Mouse (Mus musculus): Measurements from ENCODE around the gene Cdc73. TPM values are rescaled to one million over a fixed set of nuclear protein-coding genes. Genes with fewer than 3 reads are reported as not detected.
"Not testable (repeated sequence)": the region's sequence is repeated elsewhere in the genome, so short reads cannot be mapped to it uniquely, and the experiment has no call there.

Gene Cdc73
- total RNA-seq, 1 experiment from 2014 or later: 23.9 TPM

DNA sequence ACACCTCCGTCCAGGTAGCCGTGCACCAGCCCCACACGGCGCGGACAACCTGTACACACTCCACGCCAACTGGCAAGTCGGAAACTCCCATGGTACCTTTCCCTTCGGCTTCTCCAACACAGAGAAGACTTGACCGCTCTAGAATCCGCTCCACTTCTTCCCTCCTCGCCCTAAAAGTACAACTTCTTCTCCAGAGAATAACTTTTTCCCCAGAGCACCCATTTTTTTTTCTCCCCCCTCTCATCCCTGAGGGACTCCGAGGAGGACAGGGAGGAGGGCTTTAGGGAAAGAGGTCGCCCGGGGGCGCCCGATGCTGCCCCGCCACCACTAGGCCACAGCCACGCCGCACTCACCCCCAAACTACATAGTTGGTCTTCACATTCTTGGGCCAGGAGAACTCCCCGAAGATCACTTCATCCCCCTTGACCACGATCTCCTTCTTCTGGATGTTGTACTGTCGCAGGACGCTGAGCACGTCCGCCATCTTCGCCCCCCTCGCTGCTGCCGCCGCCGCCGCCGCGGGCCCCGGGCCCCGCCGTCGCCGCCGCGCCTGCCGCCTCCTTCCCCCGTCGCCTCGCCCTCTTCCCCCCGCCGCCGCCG lies 452 bp downstream of the Cdc73 start:
- ATAC-seq (replicated peaks in 1 of 2; ENCODE audit: insufficient read depth in 1 of 2, low FRiP score in 2 of 2, low TSS enrichment in 1 of 2, low read depth in 1 of 2, poor library complexity in 2 of 2, severe bottlenecking in 2 of 2): peak; percentile 38 to 51

DNA sequence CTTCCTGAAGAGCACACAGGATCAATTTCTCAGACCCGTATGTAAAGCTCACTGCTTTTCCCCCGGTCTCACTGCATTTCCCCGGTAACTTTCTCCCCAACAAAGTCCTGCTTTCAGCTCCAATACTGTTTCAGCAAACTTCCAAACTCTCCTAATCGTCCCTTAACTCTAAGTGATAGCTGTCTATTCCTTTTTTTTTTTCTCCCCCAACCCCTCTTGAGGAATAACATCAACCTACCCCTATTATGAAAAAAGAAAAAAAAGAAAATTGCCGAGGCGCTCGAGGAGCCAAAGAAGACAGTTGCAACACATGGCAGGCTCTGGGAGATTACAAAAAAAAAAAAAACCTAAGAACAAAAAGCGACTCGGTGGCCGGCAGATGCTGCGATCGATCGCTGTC lies 957 bp downstream of the Cdc73 start:
- no peak for ATAC-seq (replicated peaks in 1 of 2; ENCODE audit: insufficient read depth in 1 of 2, low FRiP score in 2 of 2, low TSS enrichment in 1 of 2, low read depth in 1 of 2, poor library complexity in 2 of 2, severe bottlenecking in 2 of 2)

DNA sequence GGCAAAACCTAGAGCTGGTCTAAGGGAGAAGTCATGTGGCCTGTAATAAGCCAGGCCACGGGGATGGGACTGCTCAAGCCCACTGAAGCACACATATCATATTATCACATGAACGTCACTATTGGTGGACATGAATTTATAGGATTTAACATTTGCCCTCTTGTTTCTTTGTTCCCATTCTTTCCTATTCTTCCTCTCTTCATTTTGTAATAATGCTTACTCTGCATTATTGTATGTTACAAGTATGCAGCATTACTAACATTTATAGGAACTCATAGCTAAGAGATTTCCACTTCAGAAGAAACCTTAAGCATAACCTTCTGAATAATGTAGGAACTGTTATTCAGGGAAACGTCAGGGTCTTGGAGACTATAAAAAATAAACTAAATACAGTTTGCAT lies 17.8 kb downstream of the Cdc73 start:
- ATAC-seq (replicated peaks in 1 of 2; ENCODE audit: insufficient read depth in 1 of 2, low FRiP score in 2 of 2, low TSS enrichment in 1 of 2, low read depth in 1 of 2, poor library complexity in 2 of 2, severe bottlenecking in 2 of 2): no peak

DNA sequence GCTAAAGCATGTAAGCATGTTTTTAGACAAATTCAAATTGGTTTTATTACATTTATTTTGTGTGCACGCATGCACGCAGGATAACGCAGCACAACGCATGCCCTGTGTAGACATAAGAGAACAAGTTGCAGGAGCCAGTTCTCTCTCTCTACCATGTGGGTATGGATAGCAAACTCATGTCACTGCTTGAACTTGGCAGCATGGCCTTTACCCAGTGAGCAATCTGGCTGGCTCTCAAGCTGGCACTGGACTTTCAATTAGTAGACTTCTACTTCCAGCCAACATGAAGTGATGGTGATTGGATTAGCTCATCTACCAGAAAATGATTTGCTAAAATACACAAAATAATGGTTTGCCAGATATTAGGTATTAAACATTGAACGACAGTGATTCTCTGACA lies 21.6 kb downstream of the Cdc73 start:
- ATAC-seq (replicated peaks in 1 of 2; ENCODE audit: insufficient read depth in 1 of 2, low FRiP score in 2 of 2, low TSS enrichment in 1 of 2, low read depth in 1 of 2, poor library complexity in 2 of 2, severe bottlenecking in 2 of 2): no peak

DNA sequence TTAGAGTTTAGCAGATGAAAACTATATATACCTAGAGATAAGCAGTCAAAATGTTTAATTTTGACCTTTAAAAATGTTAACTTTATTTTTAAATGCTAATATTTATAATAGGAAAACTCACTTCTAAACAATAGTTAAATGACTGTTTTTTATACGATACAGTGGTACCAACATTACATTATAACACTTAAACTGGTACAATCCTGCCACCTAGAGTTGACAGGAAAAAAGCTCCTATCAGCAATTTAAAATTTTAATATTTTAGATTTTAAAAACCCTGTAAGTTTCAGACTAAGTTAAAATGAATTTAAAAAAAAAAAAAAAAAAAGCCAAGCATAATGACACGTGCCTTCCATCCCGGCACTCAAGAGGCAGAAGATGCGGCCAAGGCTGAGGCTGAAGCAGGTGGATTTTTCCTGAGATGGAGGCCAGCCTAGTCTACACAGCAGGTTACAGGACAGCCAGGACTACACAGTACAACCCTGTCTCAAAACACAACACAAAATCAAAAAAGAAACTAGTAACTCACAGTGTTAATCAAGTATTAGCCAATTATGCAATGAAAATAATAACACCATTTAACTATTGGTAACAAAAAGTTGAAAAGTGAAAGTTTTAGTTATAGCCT lies 26.8 kb downstream of the Cdc73 start:
- no peak for ATAC-seq (replicated peaks in 1 of 2; ENCODE audit: insufficient read depth in 1 of 2, low FRiP score in 2 of 2, low TSS enrichment in 1 of 2, low read depth in 1 of 2, poor library complexity in 2 of 2, severe bottlenecking in 2 of 2)

DNA sequence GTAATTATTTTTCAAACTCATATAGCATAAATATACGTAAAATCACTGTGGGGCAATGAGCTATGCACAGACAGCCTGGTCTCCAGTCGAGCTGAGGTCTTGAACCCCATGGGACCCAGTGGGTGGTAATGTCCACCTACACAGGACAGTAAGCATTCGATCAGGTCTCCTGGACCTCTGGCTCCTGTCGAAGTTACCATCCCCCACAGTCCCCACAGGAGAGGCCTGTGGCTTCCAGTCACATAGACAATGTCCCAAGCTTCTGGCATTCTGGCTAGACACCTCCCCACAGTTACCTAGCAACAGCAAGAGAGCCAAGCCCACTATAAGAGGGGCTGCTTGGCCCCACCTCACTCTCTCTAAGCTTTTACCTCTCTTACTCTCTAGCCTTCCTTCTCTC lies 37.9 kb downstream of the Cdc73 start:
- ATAC-seq (replicated peaks in 1 of 2; ENCODE audit: insufficient read depth in 1 of 2, low FRiP score in 2 of 2, low TSS enrichment in 1 of 2, low read depth in 1 of 2, poor library complexity in 2 of 2, severe bottlenecking in 2 of 2): not testable (repeated sequence)

DNA sequence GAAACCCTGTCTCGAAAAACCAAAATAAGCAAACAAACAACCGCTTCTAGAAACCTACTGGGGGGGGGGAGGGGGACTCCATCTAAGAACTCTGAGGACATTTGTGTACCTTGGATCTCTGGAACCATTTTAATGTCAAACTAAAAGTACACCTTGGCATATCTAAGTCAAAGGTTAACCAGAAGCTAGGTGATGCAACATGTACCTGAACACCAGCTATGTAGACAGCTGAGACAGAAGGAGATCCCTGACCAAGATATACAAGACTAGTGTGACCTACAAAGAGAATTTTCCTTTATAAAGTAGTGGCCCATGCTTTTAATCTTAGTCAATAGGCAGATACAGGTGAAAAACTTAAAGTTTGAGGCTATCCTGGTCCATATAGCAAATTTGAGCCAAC lies 39.5 kb downstream of the Cdc73 start:
- no peak for ATAC-seq (replicated peaks in 1 of 2; ENCODE audit: insufficient read depth in 1 of 2, low FRiP score in 2 of 2, low TSS enrichment in 1 of 2, low read depth in 1 of 2, poor library complexity in 2 of 2, severe bottlenecking in 2 of 2)

DNA sequence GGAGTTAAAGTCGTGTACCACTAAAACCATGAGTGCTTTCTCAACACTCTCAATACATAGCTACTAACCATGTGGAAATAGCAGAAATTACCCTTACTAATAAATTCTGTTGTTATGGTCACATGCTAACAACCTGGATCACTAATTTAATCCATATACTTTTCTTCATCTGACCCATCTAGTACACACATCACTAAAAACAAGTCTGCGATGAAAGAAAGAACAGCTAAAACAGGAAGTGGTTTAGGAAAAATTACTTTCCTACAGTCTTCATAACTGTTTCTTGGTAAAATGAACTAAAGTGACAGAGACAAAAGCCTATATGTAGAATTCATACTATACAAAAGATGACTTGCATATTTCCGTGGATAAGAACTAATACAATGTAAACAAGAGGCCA lies 49.0 kb downstream of the Cdc73 start:
- peak in 1 of 2 experiments; percentile 17; a peak in 2 of 4 replicates for ATAC-seq (replicated peaks in 1 of 2; ENCODE audit: insufficient read depth in 1 of 2, low FRiP score in 2 of 2, low TSS enrichment in 1 of 2, low read depth in 1 of 2, poor library complexity in 2 of 2, severe bottlenecking in 2 of 2)

DNA sequence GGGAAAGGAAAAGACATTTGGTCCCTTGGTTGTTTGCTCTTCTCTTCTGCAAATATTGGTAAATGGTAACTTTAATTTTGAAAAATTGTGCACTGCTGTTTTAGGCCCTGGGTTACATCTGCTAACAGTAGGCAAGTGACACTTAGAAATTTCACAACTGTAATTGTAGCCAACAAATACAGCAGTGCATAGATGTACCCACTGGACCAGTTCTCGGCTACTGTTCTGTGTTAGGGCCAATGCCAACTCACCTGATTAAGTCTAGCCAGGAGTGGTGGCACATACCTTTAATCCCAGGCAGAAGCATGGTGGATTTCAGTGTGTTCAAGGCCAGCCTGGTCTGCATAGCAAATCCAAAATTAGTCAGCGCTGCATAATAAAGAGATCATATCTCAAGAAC lies 52.4 kb downstream of the Cdc73 start:
- ATAC-seq (replicated peaks in 1 of 2; ENCODE audit: insufficient read depth in 1 of 2, low FRiP score in 2 of 2, low TSS enrichment in 1 of 2, low read depth in 1 of 2, poor library complexity in 2 of 2, severe bottlenecking in 2 of 2): no peak

DNA sequence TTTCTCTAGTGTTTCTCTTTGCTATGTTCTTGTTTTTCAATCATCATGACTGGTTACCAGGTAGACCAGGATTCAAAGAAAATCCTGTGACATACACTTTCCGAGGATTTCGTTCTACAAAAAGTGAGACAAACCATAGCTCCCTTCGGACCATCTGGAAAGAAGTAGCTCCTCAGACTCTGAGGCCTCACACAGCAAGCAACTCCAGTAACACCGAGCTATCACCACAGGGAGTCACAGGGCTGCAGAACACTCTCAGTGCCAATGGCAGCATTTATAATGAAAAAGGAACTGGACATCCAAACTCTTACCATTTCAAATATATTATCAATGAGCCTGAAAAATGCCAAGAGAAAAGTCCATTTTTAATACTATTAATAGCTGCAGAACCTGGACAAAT lies 56.5 kb downstream of the Cdc73 start:
- ATAC-seq (replicated peaks in 1 of 2; ENCODE audit: insufficient read depth in 1 of 2, low FRiP score in 2 of 2, low TSS enrichment in 1 of 2, low read depth in 1 of 2, poor library complexity in 2 of 2, severe bottlenecking in 2 of 2): no peak

DNA sequence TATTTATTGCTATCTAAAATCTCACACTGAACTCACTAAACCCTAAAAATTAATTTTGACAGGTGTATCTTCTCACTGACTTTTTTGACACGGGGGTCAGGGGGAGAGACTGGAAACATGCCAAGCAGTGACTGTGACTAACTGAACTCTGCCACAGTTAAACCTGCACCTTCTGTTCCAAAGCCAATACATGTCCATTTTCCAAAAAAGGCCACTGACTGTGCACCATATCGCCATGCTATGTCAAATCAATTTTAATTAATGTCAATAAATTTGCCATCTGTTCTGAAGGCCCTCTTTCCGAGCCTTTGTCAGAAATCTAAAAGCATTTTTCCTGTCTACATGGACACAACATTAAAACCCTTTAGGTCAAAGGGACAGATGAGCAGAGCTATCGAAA lies 57.3 kb downstream of the Cdc73 start:
- no peak for ATAC-seq (replicated peaks in 1 of 2; ENCODE audit: insufficient read depth in 1 of 2, low FRiP score in 2 of 2, low TSS enrichment in 1 of 2, low read depth in 1 of 2, poor library complexity in 2 of 2, severe bottlenecking in 2 of 2)

DNA sequence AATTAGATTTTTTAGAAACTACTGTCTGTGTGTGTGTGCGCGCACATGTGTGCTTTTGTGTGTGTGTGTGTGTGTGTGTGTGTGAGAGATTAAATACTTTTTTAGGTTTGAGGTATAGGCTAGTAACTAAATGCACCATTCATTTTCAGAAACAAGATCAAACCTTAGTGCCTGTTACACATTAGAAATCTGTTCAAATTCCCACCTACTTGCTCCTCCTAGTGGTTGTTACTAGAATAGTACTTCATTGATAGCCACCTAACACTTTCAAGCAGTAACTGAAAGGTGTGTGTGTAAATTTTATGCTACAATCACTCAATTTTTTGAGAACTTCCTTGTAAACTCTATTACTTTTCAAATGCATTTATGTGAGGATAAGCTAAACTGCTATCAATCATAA lies 58.5 kb downstream of the Cdc73 start:
- peak; percentile 68 to 72 for ATAC-seq (replicated peaks in 1 of 2; ENCODE audit: insufficient read depth in 1 of 2, low FRiP score in 2 of 2, low TSS enrichment in 1 of 2, low read depth in 1 of 2, poor library complexity in 2 of 2, severe bottlenecking in 2 of 2)

DNA sequence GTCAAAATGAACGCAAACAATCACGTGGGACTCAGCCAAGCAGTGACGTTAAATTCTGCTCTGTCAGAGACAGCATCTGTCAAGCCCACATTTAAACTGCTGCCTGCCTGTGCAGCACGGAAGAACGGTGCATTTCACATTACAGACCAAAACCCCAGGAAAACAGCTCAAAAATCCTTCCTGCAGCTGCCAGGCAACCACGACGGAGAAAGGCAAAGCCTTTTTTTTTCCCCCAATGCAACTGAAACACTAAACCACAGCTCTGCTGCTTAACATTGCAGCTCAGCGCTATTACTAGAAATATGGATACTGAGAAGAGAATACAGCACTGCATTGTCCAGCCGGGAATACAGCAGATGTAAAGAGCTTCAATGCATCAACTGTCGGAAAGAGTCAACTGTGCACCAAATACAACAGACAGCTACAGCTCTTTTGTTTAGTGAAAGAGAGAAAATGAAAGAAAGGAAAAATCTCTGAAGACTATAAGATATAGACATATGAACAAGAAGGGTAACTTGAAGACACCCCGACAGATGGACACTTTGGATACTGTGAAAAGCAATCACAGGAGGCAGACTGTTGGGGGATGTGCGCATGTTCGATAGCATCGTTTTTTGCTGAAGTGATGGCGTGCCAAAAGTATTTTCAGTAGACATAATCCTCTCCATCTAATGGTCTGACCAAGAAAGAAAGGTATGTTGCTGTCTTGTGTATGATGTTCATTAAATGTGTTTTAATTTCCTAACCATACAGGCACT lies 61.9 kb downstream of the Cdc73 start, which contains the start of gene B3galt2:
TSS of gene B3galt2 (plus strand) at position 15 of the 758 bp plus-strand sequence.
- peak; percentile 90 for ATAC-seq (replicated peaks in 1 of 2; ENCODE audit: insufficient read depth in 1 of 2, low FRiP score in 2 of 2, low TSS enrichment in 1 of 2, low read depth in 1 of 2, poor library complexity in 2 of 2, severe bottlenecking in 2 of 2)

DNA sequence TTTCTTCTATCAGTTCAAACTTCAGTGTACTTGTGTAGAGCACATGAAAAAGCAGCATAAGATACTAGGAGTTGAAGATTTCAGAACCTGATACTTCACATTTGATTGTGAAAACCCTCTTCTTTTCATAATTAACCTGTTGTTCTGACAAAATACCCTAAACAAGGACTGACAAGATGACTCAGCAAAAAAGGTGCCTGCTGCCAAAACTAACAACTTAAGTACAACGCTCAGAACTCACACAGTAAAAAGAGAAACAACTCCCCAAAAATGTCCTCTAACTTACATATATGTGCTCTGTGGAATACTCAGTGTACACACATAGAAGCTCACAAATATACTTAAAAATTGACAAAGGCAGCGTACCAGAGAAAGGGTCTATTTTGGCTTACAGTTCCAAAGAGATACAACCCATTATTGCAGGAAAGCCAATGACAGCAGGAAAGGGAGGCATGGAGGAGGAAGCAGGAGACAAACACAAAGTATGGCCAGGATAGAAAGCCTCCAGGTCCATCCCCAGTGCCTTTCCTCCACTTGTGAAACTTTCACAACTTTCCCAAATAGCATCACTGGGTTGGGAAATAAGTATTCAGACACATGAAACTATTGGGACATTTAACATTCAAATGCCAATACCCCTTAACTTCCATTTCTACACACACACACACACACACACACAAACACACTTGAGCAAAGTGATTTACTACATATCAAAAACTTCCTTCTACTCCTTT lies 69.7 kb downstream of the Cdc73 start:
- ATAC-seq (replicated peaks in 1 of 2; ENCODE audit: insufficient read depth in 1 of 2, low FRiP score in 2 of 2, low TSS enrichment in 1 of 2, low read depth in 1 of 2, poor library complexity in 2 of 2, severe bottlenecking in 2 of 2): no peak; a peak in 1 of 4 replicates

DNA sequence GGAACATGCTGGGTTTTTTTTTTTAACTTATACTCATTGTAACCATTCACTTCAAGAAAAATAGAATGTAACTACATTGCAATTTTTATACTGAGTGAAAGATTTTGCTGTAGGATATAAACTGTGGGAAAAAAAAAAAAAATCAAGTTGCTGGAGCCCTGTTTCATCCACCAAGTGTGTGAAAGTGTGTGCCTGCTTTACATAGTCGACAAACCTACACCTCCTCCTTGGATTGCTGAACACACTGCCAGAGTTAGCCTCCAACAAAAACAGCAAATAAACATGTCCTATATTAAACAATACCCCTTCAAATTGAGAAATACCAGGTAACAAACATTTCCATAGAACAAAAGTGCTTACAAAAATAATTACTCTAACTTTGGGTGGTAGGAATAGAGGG lies 70.3 kb downstream of the Cdc73 start:
- ATAC-seq (replicated peaks in 1 of 2; ENCODE audit: insufficient read depth in 1 of 2, low FRiP score in 2 of 2, low TSS enrichment in 1 of 2, low read depth in 1 of 2, poor library complexity in 2 of 2, severe bottlenecking in 2 of 2): no peak

DNA sequence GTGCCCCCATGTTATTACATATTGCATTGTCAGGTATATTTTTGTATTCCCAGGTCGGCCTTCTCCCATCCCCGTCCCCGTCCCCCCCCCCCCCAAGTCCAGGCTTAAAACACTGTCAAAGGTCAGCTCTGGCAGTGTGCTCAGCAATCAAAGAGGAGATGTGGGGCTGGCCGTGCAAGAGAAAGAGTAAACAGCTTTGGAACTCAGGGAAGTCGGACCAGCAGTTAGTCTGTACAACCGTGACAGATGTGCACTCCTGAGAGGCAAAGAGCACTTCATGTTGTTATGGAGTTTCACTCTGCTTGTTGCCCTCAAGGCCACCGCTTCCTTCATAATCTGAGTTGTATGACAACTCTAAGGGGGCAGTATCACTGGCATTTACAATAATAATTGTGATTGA lies 71.4 kb downstream of the Cdc73 start:
- no peak for ATAC-seq (replicated peaks in 1 of 2; ENCODE audit: insufficient read depth in 1 of 2, low FRiP score in 2 of 2, low TSS enrichment in 1 of 2, low read depth in 1 of 2, poor library complexity in 2 of 2, severe bottlenecking in 2 of 2)

DNA sequence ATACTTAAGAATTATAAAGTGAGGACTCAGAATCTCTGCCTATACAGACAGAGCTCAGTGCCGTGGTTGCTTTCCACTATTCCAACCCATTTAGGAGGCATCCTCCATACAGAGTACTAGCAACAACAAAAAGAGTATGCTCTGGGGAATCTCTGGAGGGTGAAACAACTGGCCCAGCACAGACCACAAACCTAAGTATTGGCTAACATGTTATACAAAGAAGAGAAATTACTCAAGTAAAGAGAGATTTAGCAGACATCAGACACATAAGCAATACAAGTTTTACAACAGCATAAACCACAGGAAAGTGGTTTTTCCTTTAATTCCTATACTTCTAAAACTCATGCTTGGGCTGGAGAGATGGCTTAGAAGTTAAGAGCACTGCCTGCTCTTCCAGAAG lies 80.1 kb downstream of the Cdc73 start:
- peak; percentile 17 to 36; a peak in 2 of 4 replicates for ATAC-seq (replicated peaks in 1 of 2; ENCODE audit: insufficient read depth in 1 of 2, low FRiP score in 2 of 2, low TSS enrichment in 1 of 2, low read depth in 1 of 2, poor library complexity in 2 of 2, severe bottlenecking in 2 of 2)

DNA sequence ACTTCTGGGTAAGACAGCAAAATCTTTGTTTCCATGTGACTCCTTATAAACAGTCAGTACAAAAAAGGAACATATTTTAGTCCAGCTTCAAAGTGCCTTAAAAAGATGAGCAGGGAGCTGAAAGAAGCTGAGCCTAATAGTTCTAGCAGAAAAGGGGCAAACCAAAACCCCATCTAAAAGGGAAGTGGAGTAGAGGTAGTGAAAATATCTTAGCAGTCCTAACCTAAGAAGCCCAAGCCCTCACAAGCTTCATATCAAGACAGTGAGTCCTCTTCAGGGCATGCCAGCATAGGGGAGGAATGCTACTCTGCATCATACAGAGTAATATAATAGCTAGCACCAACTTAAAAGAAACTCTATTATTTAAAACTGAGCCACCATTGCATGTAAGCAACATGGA lies 80.8 kb downstream of the Cdc73 start:
- no peak for ATAC-seq (replicated peaks in 1 of 2; ENCODE audit: insufficient read depth in 1 of 2, low FRiP score in 2 of 2, low TSS enrichment in 1 of 2, low read depth in 1 of 2, poor library complexity in 2 of 2, severe bottlenecking in 2 of 2)

Data from hematopoietic stem cell, adult 5-6 weeks (primary cell).